Mouse (Mus musculus) heart, embryonic 15.5 days (tissue): ENCODE measurements around the gene Lonrf2. TPM values are rescaled to one million over a fixed set of nuclear protein-coding genes. Genes with fewer than 3 reads are reported as not detected.

Experiments
- ATAC-seq: fragments of 200-750 bp; cut with Nextera tagmentation; replicated peaks from 2 replicates; pipeline ENCODE4 v1.8.0; 2017; ENCODE audit warnings: low read depth, moderate TSS enrichment; ENCODE audit not compliant: insufficient number of reproducible peaks, insufficient read depth, low FRiP score
- H3K27ac ChIP-seq: fragments of 300-500 bp; sonication (generic); 2 replicates; pipeline ENCODE4 v1.5.1; 2015; ENCODE audit warnings: mild to moderate bottlenecking, inconsistent platforms
- H3K27me3 ChIP-seq: fragments of 300-500 bp; sonication (generic); 2 replicates; pipeline ENCODE4 v1.6.1; 2015; ENCODE audit warnings: inconsistent platforms
- H3K36me3 ChIP-seq: fragments of 300-500 bp; sonication (generic); 2 replicates; pipeline ENCODE4 v1.6.1; 2015; ENCODE audit warnings: mild to moderate bottlenecking, inconsistent platforms
- H3K4me1 ChIP-seq: fragments of 300-500 bp; sonication (generic); replicated peaks from 2 replicates; pipeline ENCODE4 v1.6.1; 2015; ENCODE audit warnings: inconsistent platforms
- H3K4me2 ChIP-seq: fragments of 300-500 bp; sonication (generic); 2 replicates; pipeline ENCODE4 v1.6.1; 2015; ENCODE audit warnings: inconsistent platforms, mild to moderate bottlenecking, moderate library complexity
- H3K4me3 ChIP-seq: fragments of 300-500 bp; sonication (generic); 2 replicates; pipeline ENCODE4 v1.5.1; 2015; ENCODE audit warnings: mild to moderate bottlenecking, inconsistent platforms
- H3K9ac ChIP-seq: fragments of 300-500 bp; sonication (generic); 2 replicates; pipeline ENCODE4 v1.6.1; 2015; ENCODE audit warnings: mild to moderate bottlenecking, inconsistent platforms
- H3K9me3 ChIP-seq: fragments of 300-500 bp; sonication (generic); replicated peaks from 2 replicates; pipeline ENCODE4 v1.6.1; 2016; ENCODE audit warnings: inconsistent platforms
- WGBS: fragments of 180-500 bp; shearing (Covaris S2); methylation state at CpG from one replicate; pipeline ENCODE4 v1.1.7; 2015; ENCODE audit warnings: mixed read lengths; 5-methylcytosine and 5-hydroxymethylcytosine counted together
- polyA plus RNA-seq: library from polyadenylated mRNA; unstranded; fragments of >200 nt; fragmentation: Nextera tagmentation; extraction: Ambion mirVana; gene quantifications from 2 replicates; pipeline ENCODE4 v1.2.1, GENCODE M21; 2015

Gene Lonrf2
- polyA plus RNA-seq, 1 experiment from 2014 or later = 0.53 TPM

- no peak for ATAC-seq
- WGBS = 59% methylated on average over 5 of the region's 5 CpGs
- H3K36me3 ChIP-seq = no peaks in the 10 kb centered on the region
These were observed 41.0 kb downstream of the Lonrf2 start for GRCm38 (mm10) chr1:38795496-38795895.

DNA sequence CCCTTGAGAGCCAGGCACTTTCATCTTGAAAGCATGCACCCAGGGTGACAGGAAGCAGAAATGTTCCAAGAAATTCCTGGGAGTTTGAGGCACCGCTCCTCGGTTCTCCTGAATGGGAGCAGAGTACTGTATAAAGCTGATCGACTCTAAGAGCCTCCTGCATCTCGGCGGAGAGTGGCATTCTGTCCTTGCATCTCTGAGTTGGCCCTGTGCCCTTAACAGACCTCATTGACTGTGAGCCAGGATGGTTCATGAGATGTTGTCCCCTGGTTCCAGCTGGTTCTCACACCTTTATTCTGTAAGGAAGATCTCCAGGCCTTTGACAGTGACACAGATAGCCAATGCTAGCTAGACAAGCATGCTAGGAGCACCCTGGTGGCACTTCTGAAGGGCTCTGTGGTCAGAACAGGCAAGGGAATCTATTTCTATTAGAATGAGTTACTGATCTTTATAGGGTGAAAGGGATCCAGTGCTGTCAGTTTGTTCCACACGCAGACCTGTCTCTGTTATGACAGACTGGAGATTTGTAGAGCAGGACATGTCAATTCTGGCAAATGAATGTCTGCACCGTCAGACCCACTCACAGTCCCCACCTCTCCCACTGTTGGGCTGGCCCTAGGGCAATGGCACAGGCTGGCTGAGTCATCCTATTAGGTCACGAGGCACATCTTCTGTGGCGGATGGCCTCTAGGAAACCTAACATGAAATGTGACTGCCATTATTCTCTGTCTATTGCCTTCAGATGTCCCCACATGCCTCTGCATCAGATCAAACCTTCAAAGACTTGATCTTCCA is 45.3 kb downstream of the Lonrf2 start:
- 69% methylated on average over 9 of the region's 9 CpGs for WGBS
- Histone ChIP-seq H3K9ac (no peak overlapping the region), H3K27me3 (no peaks in the 10 kb centered on the region), H3K4me1 (no peaks in the 10 kb centered on the region), H3K36me3 (no peaks in the 10 kb centered on the region), H3K27ac (no peak overlapping the region), H3K4me3 (no peak overlapping the region), H3K9me3 (no peaks in the 10 kb centered on the region), H3K4me2 (no peak overlapping the region)
- ATAC-seq = no peak

More at GRCm38 (mm10) chr1:38795496-38795895, 41.0 kb downstream of the Lonrf2 start:
- Histone ChIP-seq H3K9me3 (no peaks in the 10 kb centered on the region), H3K4me1 (no peaks in the 10 kb centered on the region), H3K27ac (no peak overlapping the region), H3K9ac (no peak overlapping the region), H3K4me3 (no peak overlapping the region), H3K27me3 (no peaks in the 10 kb centered on the region), H3K4me2 (no peak overlapping the region)

DNA sequence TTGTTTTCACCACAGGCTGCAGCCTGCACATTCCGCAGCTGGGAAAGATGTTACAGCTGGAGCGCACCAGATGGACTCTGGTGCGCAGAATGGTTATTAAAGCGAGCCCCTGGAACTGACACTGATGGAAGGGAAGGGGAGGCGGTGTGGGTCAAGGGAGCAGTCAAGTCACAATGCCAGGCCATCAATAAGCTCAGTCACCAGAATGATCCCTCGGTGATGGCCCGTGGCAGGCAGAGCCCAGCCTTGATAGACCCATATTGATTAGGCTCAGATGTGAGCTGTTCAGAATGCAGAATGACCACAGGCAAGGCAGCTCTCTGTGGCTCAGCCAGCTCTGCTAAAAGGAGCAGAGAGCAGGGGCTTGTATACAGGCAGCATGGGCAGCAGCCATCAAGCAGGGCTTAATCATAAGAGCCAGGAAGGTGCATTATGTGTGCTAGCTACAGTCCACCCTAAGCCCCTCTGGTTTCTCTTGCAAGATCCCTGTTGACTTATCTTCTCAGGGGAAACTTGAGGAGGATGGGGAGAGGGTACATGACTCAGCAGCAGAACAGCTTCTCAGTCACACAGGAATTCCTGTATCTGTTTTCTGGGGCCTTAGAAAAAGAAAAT is 46.4 kb downstream of the Lonrf2 start:
- Histone ChIP-seq H3K27ac (no peak overlapping the region), H3K27me3 (no peaks in the 10 kb centered on the region), H3K9ac (no peak overlapping the region), H3K36me3 (no peaks in the 10 kb centered on the region), H3K4me3 (no peak overlapping the region), H3K4me1 (no peaks in the 10 kb centered on the region), H3K9me3 (no peaks in the 10 kb centered on the region), H3K4me2 (no peak overlapping the region)
- 85% methylated on average over 7 of the region's 7 CpGs for WGBS
- no peak for ATAC-seq

GRCm38 (mm10) chr1:38788904-38789303 is 47.6 kb downstream of the Lonrf2 start:
- WGBS = 72% methylated on average over 3 of the region's 3 CpGs
- ATAC-seq = no peak
- Histone ChIP-seq H3K4me2 (no peak overlapping the region), H3K27me3 (no peaks in the 10 kb centered on the region), H3K27ac (no peak overlapping the region), H3K9ac (no peak overlapping the region), H3K36me3 (no peaks in the 10 kb centered on the region), H3K9me3 (no peaks in the 10 kb centered on the region), H3K4me3 (no peak overlapping the region), H3K4me1 (no peaks in the 10 kb centered on the region)

DNA sequence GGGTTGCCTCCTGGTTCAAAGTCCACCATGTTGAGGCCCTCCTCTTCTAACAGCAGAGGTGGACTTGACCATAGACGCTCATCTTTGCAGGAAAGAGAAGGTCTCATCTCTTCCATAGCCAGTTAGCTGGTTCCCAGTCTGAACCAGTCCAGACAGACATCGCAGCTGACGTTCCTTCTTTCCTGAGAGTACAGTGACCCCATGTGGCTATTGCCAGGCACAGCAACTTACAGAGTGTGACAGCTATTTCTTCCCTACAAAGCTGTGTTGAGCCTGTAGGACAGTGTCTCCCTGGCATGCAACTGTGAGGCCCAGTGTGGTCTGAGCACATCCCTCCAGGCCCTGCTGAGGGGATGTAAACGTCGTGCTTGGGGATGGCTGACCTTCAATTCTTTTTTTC is 49.1 kb downstream of the Lonrf2 start:
- Histone ChIP-seq H3K4me1 (no peaks in the 10 kb centered on the region), H3K4me2 (no peak overlapping the region), H3K27ac (no peak overlapping the region), H3K9ac (no peak overlapping the region), H3K9me3 (no peaks in the 10 kb centered on the region), H3K27me3 (no peaks in the 10 kb centered on the region), H3K4me3 (no peak overlapping the region), H3K36me3 (no peaks in the 10 kb centered on the region)
- 6% methylated on average over 5 of the region's 5 CpGs for WGBS
- no peak for ATAC-seq

DNA sequence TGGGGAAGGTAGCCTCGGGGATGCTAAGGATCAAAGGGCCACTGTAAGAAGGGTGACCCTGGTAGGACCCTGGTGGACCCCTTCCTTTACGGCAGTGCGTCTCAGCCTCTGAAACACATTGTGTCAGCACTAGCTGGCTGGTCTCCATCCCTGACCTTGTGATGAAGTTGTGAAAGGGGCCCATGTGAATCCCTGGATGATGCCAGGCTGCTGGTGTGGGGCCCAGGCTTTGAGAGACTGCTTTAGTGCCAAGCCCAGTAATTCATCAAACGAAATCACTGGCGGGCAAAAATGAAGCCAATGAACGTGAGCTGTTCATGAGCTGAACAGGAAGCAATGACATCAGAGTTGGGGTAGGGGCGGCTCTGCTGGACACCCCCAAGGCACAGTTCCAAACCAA is 50.2 kb downstream of the Lonrf2 start:
- Histone ChIP-seq H3K4me2 (no peak overlapping the region), H3K4me3 (no peak overlapping the region), H3K27ac (no peak overlapping the region), H3K27me3 (no peaks in the 10 kb centered on the region), H3K36me3 (no peaks in the 10 kb centered on the region), H3K9me3 (no peaks in the 10 kb centered on the region), H3K9ac (no peak overlapping the region), H3K4me1 (no peaks in the 10 kb centered on the region)
- 60% methylated on average over 7 of the region's 7 CpGs for WGBS
- ATAC-seq = no peak

GRCm38 (mm10) chr1:38778271-38778670 is 58.2 kb downstream of the Lonrf2 start:
- H3K9me3 ChIP-seq = no peaks in the 10 kb centered on the region
- no peak overlapping the region for H3K4me2 ChIP-seq
- ATAC-seq = no peak
- no peaks in the 10 kb centered on the region for H3K36me3 ChIP-seq
- H3K4me3 ChIP-seq = no peak overlapping the region
- WGBS = 96% methylated on average over 1 of the region's 1 CpGs
- H3K27me3 ChIP-seq = no peaks in the 10 kb centered on the region
- H3K9ac ChIP-seq = no peak overlapping the region
- no peak overlapping the region for H3K27ac ChIP-seq
- H3K4me1 ChIP-seq = no peaks in the 10 kb centered on the region

DNA sequence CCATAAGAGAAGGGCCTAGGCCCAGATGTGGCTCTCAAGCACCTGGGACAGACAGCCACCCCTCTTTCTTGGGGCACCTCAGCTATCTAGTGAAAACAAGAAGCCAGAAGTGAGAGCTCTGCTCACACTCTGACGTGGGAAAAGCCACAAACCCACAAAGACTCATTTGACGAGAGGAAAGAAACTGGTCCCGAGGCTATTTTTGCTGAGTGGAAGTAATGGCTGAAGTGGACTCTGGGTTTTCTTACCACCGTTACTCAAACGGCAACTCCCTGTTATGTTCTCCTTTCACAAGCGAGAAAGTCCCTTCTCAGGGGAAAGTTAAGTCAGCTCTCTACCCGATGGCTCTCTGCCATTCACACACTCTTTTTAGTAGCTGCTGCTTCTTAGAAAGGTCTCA is 59.0 kb downstream of the Lonrf2 start:
- Histone ChIP-seq H3K4me3 (no peak overlapping the region), H3K27ac (no peak overlapping the region), H3K36me3 (no peaks in the 10 kb centered on the region), H3K4me2 (no peak overlapping the region), H3K27me3 (no peaks in the 10 kb centered on the region), H3K9ac (no peak overlapping the region), H3K4me1 (no peaks in the 10 kb centered on the region), H3K9me3 (no peaks in the 10 kb centered on the region)
- WGBS = 59% methylated on average over 7 of the region's 7 CpGs
- ATAC-seq = no peak

GRCm38 (mm10) chr1:38775713-38776112 is 60.8 kb downstream of the Lonrf2 start:
- 86% methylated on average over 5 of the region's 5 CpGs for WGBS

GRCm38 (mm10) chr1:38770676-38771075 is 65.8 kb downstream of the Lonrf2 start:
- Histone ChIP-seq H3K27ac (no peak overlapping the region), H3K9ac (no peak overlapping the region), H3K27me3 (peaks cover 9% of the 10 kb centered on the region), H3K36me3 (no peaks in the 10 kb centered on the region), H3K9me3 (no peaks in the 10 kb centered on the region), H3K4me2 (no peak overlapping the region), H3K4me1 (peaks cover 10% of the 10 kb centered on the region), H3K4me3 (no peak overlapping the region)
- no peak for ATAC-seq
- WGBS = 78% methylated on average over 3 of the region's 3 CpGs

More at GRCm38 (mm10) chr1:38775713-38776112, 60.8 kb downstream of the Lonrf2 start:
- Histone ChIP-seq H3K4me3 (no peak overlapping the region), H3K9me3 (no peaks in the 10 kb centered on the region), H3K4me1 (no peaks in the 10 kb centered on the region), H3K36me3 (no peaks in the 10 kb centered on the region), H3K27ac (no peak overlapping the region), H3K9ac (no peak overlapping the region), H3K4me2 (no peak overlapping the region), H3K27me3 (peaks cover under 1% of the 10 kb centered on the region; the same call in 1 of the 2 replicates)
- no peak for ATAC-seq

GRCm38 (mm10) chr1:38769920-38770319 is 66.6 kb downstream of the Lonrf2 start:
- no peaks in the 10 kb centered on the region for H3K9me3 ChIP-seq
- H3K9ac ChIP-seq = no peak overlapping the region
- WGBS = 29% methylated on average over 6 of the region's 6 CpGs
- H3K4me3 ChIP-seq = no peak overlapping the region
- no peak overlapping the region for H3K27ac ChIP-seq
- H3K4me2 ChIP-seq = no peak overlapping the region
- no peak for ATAC-seq
- peaks cover 9% of the 10 kb centered on the region for H3K27me3 ChIP-seq
- peaks cover 10% of the 10 kb centered on the region for H3K4me1 ChIP-seq
- H3K36me3 ChIP-seq = no peaks in the 10 kb centered on the region

- H3K9ac ChIP-seq = no peak overlapping the region
- peaks cover 9% of the 10 kb centered on the region for H3K27me3 ChIP-seq
- no peaks in the 10 kb centered on the region for H3K9me3 ChIP-seq
- H3K4me1 ChIP-seq = peaks cover 10% of the 10 kb centered on the region
- no peak overlapping the region for H3K4me3 ChIP-seq
- 8% methylated on average over 11 of the region's 11 CpGs for WGBS
- 0 out of 2 replicates have a peak overlapping the region, but pooled peaks have one; percentile 10 for H3K27ac ChIP-seq
- H3K36me3 ChIP-seq = no peaks in the 10 kb centered on the region
- peak overlapping the region; percentile 12 for H3K4me2 ChIP-seq
- ATAC-seq = peak; percentile 56; the same call in 1 of the 2 replicates
These were observed 68.7 kb downstream of the Lonrf2 start for GRCm38 (mm10) chr1:38767812-38768211.
